Comparison of ENCODE assay signal across 34 mouse cellular contexts in the genomic region with DNA sequence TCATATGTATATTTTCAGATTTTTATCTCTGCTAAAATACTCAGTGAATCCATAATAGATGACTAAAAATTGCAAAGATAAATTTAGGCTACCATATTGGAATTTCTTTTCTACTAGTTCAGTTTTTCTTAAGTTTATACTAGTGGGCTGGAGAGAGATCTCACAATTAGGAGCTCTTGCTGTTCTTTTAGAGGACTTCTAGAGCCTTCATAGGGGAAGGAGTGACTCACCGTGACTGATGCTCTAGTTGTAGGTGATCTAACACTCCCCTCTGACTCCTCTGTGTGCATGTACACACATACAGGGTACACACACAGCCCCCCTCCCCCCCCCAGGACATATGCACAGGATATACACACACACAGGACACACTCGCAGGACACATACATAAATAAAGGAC. TPM values are rescaled to one million over a fixed set of nuclear protein-coding genes. Genes with fewer than 3 reads are reported as not detected.
"Had no signal": no experiment of that assay in that cellular context is flagged by ENCODE, and none has a peak within 500 bp of the region (broad histone marks: within the 10 kb centered on the region; RNA-seq: fewer than 3 reads in every experiment).

No protein-coding gene starts in this region.

- H3K4me3 ChIP-seq: heart, embryonic 10.5 days; heart, embryonic 12.5 days; heart, embryonic 13.5 days; heart, embryonic 15.5 days; hindbrain, embryonic 10.5 days; hindbrain, embryonic 12.5 days; hindbrain, embryonic 13.5 days; hindbrain, embryonic 15.5 days; intestine, embryonic 15.5 days; layer of hippocampus, adult 2 months; left cerebral cortex, adult 2 months had no signal

- ATAC-seq: hindbrain, postnatal 0 days; inflammation-experienced regulatory T-cells, adult 6 months; intestine, embryonic 15.5 days; intestine, embryonic 16.5 days; intestine, postnatal 0 days had no signal

- H3K36me3 ChIP-seq: hindbrain, embryonic 15.5 days had no signal

- H3K9ac ChIP-seq: heart, embryonic 12.5 days; heart, embryonic 13.5 days; heart, embryonic 15.5 days; hindbrain, embryonic 12.5 days; hindbrain, embryonic 13.5 days; hindbrain, embryonic 14.5 days; hindbrain, embryonic 15.5 days; intestine, embryonic 15.5 days had no signal

- H3K4me2 ChIP-seq: heart, embryonic 11.5 days; heart, embryonic 12.5 days; heart, embryonic 13.5 days; heart, embryonic 15.5 days; hindbrain, embryonic 12.5 days; hindbrain, embryonic 13.5 days; hindbrain, embryonic 14.5 days; hindbrain, embryonic 15.5 days; intestine, embryonic 15.5 days had no signal

- DNase-seq: heart, postnatal 10 days; heart, postnatal 14 days; heart, postnatal 36 days; heart, postnatal 4 days; kidney, adult 11 months; kidney, adult 18-20 months; kidney, adult 2 months; kidney, adult 8-10 months; kidney, adult 9 months; kidney, postnatal 10 days; kidney, postnatal 14 days; kidney, postnatal 25 days; kidney, postnatal 36 days; kidney, postnatal 4 days; layer of hippocampus, adult 9-11 months; layer of hippocampus, postnatal 36 days had no signal

- H3K27ac ChIP-seq: heart, embryonic 10.5 days; heart, embryonic 13.5 days; heart, embryonic 15.5 days; hindbrain, embryonic 10.5 days; hindbrain, embryonic 12.5 days; hindbrain, embryonic 13.5 days; hindbrain, embryonic 14.5 days; hindbrain, embryonic 15.5 days; hindbrain, postnatal 0 days; intestine, embryonic 15.5 days; kidney, postnatal 0 days; layer of hippocampus, adult 2 months; left cerebral cortex, adult 2 months had no signal

- H3K27me3 ChIP-seq: heart, embryonic 12.5 days; heart, embryonic 13.5 days; heart, embryonic 15.5 days; hindbrain, embryonic 12.5 days; hindbrain, embryonic 13.5 days; hindbrain, embryonic 15.5 days; intestine, embryonic 15.5 days had no signal

- H3K9me3 ChIP-seq: heart, embryonic 10.5 days; heart, embryonic 12.5 days; heart, embryonic 13.5 days; heart, embryonic 15.5 days; hindbrain, embryonic 12.5 days; hindbrain, embryonic 13.5 days; hindbrain, embryonic 15.5 days; intestine, embryonic 15.5 days had no signal

- H3K4me1 ChIP-seq: heart, embryonic 10.5 days; heart, embryonic 12.5 days; heart, embryonic 13.5 days; heart, embryonic 15.5 days; hindbrain, embryonic 10.5 days; hindbrain, embryonic 12.5 days; hindbrain, embryonic 13.5 days; hindbrain, embryonic 15.5 days; intestine, embryonic 15.5 days had no signal

RNA-seq across cellular contexts. Expression of a gene that starts 46.3 kb away (rescaled TPM):
- polyA plus RNA-seq: inflammation-experienced regulatory T-cells, adult 6 months had no signal
